Mouse (Mus musculus) lung, postnatal 4 days (tissue): ENCODE measurements around the gene Rapgef6.
A peak's percentile ranks its signal among the peaks of the same experiment; 100 is the strongest.

Experiments used
- DNase-seq, 2 experiments: peaks; one replicate each; pipeline ENCODE4 v3.0.0; 2021

The Rapgef6 gene

GRCm38 (mm10) chr11:54592585-54592984, 69.9 kb downstream of the Rapgef6 start:
- DNase-seq, result no peak

GRCm38 (mm10) chr11:54594049-54594448, 71.4 kb downstream of the Rapgef6 start:
- DNase-seq, result no peak

- DNase-seq, result no peak
Measured at GRCm38 (mm10) chr11:54595053-54595452, 72.4 kb downstream of the Rapgef6 start.

- no peak for DNase-seq
Measured at GRCm38 (mm10) chr11:54595905-54596555, 73.4 kb downstream of the Rapgef6 start.

GRCm38 (mm10) chr11:54597902-54598447, 75.3 kb downstream of the Rapgef6 start:
- DNase-seq, result peak in 1 of 2 experiments; percentile 19

GRCm38 (mm10) chr11:54601121-54601520, 78.5 kb downstream of the Rapgef6 start:
- DNase-seq, result no peak

GRCm38 (mm10) chr11:54602764-54603163, 80.1 kb downstream of the Rapgef6 start:
- DNase-seq, result peak in 1 of 2 experiments; percentile 25

- DNase-seq, result no peak
Measured at GRCm38 (mm10) chr11:54604415-54604814, 81.8 kb downstream of the Rapgef6 start.

GRCm38 (mm10) chr11:54613628-54614027, 91.0 kb downstream of the Rapgef6 start:
- no peak for DNase-seq

GRCm38 (mm10) chr11:54614560-54614959, 91.9 kb downstream of the Rapgef6 start:
- DNase-seq, result no peak

- no peak for DNase-seq
Measured at GRCm38 (mm10) chr11:54618841-54619240, 96.2 kb downstream of the Rapgef6 start.

- DNase-seq, result no peak
Measured at GRCm38 (mm10) chr11:54621725-54622124, 99.1 kb downstream of the Rapgef6 start.

GRCm38 (mm10) chr11:54626905-54627304, 104.3 kb downstream of the Rapgef6 start:
- DNase-seq, result no peak

GRCm38 (mm10) chr11:54646420-54646819, 123.8 kb downstream of the Rapgef6 start:
- DNase-seq, result no peak

GRCm38 (mm10) chr11:54648573-54648972, 125.9 kb downstream of the Rapgef6 start:
- no peak for DNase-seq

GRCm38 (mm10) chr11:54655420-54655819, 132.8 kb downstream of the Rapgef6 start:
- DNase-seq, result no peak

- DNase-seq, result no peak
Measured at GRCm38 (mm10) chr11:54673575-54674298, 151.1 kb downstream of the Rapgef6 start.

- DNase-seq, result no peak
Measured at GRCm38 (mm10) chr11:54675792-54676489, 153.3 kb downstream of the Rapgef6 start.

GRCm38 (mm10) chr11:54679141-54679540, 156.5 kb downstream of the Rapgef6 start:
- no peak for DNase-seq

- no peak for DNase-seq
Measured at GRCm38 (mm10) chr11:54684831-54685230, 162.2 kb downstream of the Rapgef6 start.

- no peak for DNase-seq
Measured at GRCm38 (mm10) chr11:54690171-54690570, 167.5 kb downstream of the Rapgef6 start.

GRCm38 (mm10) chr11:54691179-54691578, 168.5 kb downstream of the Rapgef6 start:
- DNase-seq, result peak; percentile 55 to 59

- DNase-seq, result no peak
Measured at GRCm38 (mm10) chr11:54693696-54694095, 171.0 kb downstream of the Rapgef6 start.
